Mouse (Mus musculus) G1E-ER4 (cell line): ENCODE data around the gene Cog8. TPM values are rescaled to one million over a fixed set of nuclear protein-coding genes. Genes with fewer than 3 reads are reported as not detected.

Experiments used
- GATA1 ChIP-seq: IDR thresholded peaks from one replicate; pipeline ENCODE4 v1.8.0; 2012; ENCODE audit warnings: low read length, inconsistent platforms
- polyA plus RNA-seq: library from polyadenylated mRNA; stranded (reverse); fragments of >175 nt; gene quantifications from 2 replicates; pipeline ENCODE4 v1.2.3, GENCODE M21; 2012

Gene Cog8
- polyA plus RNA-seq, 1 experiment = 36.7 TPM

- no peak for TF ChIP-seq GATA1
Observed at GRCm38 (mm10) chr8:107052046-107052445, 4.4 kb downstream of the Cog8 start.

- TF ChIP-seq GATA1 = no peak
Observed at GRCm38 (mm10) chr8:107049480-107049879, 7.0 kb downstream of the Cog8 start.

- no peak for TF ChIP-seq GATA1
Observed at GRCm38 (mm10) chr8:107048061-107048941, 8.2 kb downstream of the Cog8 start, which contains the start of gene Pdf. TSS of gene Pdf (minus strand) at chr8:107048614.

GRCm38 (mm10) chr8:107046976-107047375 is 9.5 kb downstream of the Cog8 start:
- TF ChIP-seq GATA1 = no peak

DNA sequence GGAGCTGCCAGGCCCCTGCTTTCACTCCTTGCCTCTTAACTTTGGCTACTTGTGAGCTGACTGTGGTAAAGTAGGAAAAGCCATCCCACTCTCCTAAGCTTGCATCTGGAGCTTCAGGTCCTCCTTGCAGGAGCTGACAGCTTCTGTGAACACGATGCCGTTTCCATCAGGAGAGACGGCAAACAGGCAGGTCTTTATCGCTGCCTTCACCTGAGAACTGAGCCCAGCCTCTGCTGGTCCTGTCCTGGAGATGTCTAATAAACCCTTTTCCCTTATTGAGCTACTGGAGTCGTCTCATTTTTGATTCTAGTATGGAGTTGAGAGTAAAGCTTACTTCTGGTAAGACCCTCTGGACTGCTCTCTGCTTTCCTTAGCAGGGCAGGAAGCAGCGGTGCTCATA is 11.0 kb downstream of the Cog8 start:
- TF ChIP-seq GATA1 = no peak

DNA sequence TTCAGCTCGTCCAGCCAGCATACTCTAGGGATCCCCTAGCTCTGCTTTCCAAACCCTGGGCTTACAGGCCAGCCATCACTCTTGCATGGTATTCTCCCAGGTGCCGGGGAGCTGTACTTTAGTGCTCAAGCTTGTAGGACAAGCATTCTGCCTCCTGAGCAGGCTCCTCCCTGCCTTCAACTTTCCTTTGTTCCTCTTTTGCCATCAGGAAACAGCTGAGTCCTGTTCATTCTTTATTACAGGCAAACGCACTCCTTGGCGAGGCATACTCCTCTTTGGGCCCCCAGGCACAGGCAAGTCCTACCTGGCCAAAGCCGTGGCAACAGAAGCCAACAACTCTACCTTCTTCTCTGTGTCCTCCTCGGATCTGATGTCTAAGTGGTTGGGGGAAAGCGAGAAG is 15.9 kb downstream of the Cog8 start:
- TF ChIP-seq GATA1 = no peak

- no peak for TF ChIP-seq GATA1
Observed at GRCm38 (mm10) chr8:107036626-107037025, 19.9 kb downstream of the Cog8 start.

- TF ChIP-seq GATA1 = no peak
Observed at GRCm38 (mm10) chr8:107035641-107036040, 20.8 kb downstream of the Cog8 start.

- TF ChIP-seq GATA1 = no peak
Observed at GRCm38 (mm10) chr8:107031577-107032090, 24.9 kb downstream of the Cog8 start.

- no peak for TF ChIP-seq GATA1
Observed at GRCm38 (mm10) chr8:107030650-107031576, 25.6 kb downstream of the Cog8 start, which contains the start of gene Vps4a. TSS of gene Vps4a (plus strand) at chr8:107031222.

DNA sequence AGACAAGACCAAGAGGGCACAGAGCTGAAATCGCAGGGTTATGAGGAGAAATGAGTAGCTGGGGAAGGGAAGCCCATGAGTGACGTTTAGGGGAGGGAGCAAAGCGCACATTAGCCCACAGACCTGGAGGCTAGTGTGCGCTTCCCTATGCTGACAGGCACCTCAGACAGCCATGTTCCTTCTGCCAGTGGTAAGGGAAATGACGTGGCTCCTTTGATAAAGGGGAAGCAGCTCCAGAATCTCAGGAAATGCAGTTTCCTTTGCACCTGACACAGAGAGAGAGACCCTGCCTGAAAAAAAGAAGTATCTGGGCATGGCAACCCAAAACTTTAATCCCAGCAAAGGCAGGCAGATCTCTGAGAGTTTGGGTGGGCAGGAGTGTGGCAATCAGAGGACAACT is 26.4 kb downstream of the Cog8 start:
- no peak for TF ChIP-seq GATA1

DNA sequence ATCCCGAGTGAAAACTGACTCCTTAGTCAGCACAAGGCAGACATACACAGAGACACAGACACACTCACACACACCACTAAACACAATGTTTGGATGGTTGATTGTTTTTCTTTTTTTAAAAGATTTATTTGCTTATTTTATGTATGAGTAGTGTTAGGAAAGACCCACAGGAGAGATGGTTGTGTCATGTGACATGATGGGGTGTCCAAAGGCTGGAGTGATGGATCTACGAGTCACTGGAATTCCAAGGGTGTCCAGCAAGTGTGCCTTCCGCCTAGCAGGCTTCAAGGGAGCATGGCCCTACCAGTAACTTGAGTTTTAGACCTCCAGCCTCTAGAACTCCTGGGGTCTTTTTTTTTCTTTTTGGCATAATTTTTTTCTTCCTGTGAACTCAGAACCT is 27.2 kb downstream of the Cog8 start:
- TF ChIP-seq GATA1 = no peak

DNA sequence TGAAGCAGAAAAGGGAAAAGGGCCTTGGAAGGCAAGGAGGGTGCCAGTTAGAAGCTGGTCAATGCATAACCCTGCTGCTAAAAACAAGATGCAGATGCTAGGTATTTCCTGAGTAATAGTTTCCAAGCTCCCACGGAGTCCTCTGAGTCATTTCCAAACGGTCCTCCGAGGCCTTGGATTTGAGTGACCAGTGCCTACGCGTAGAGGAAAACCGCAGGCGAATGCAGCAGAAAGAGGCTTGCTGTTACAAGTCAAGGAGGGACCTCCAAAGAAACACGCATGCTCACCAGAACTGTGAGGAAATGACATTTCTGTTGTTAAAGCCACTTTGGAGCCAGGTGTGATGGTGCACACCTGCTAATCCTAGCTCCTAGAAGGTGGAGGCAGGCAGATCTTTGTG is 33.0 kb downstream of the Cog8 start:
- TF ChIP-seq GATA1 = no peak

GRCm38 (mm10) chr8:107014915-107015314 is 41.6 kb downstream of the Cog8 start:
- TF ChIP-seq GATA1 = no peak

GRCm38 (mm10) chr8:107012666-107013065 is 43.8 kb downstream of the Cog8 start:
- no peak for TF ChIP-seq GATA1

- TF ChIP-seq GATA1 = no peak
Observed at GRCm38 (mm10) chr8:107007795-107008194, 48.7 kb downstream of the Cog8 start.
